Mouse (Mus musculus) brown adipose tissue, adult 24 weeks (tissue): ENCODE measurements around the gene Prap1. TPM values are rescaled to one million over a fixed set of nuclear protein-coding genes. Genes with fewer than 3 reads are reported as not detected.

ENCODE experiments used
- H3K27ac ChIP-seq: fragments of 200-500 bp; replicated peaks from 2 replicates; pipeline ENCODE4 v1.5.1; 2012; ENCODE audit warnings: low read depth, mild to moderate bottlenecking, low read length
- H3K4me1 ChIP-seq: fragments of 200-500 bp; 2 replicates; pipeline ENCODE4 v1.6.1; 2012; ENCODE audit warnings: low read length, mixed read lengths; ENCODE audit not compliant: control insufficient read depth, insufficient read depth, insufficient read length
- H3K4me3 ChIP-seq: fragments of 200-500 bp; 2 replicates; pipeline ENCODE4 v1.5.1; 2012; ENCODE audit warnings: low read depth, mild to moderate bottlenecking, low read length, moderate library complexity; ENCODE audit not compliant: insufficient read depth
- polyA plus RNA-seq: library from polyadenylated mRNA; stranded (reverse); fragments of >200 nt; gene quantifications from 2 replicates; pipeline ENCODE4 v1.2.4, GENCODE M21; 2012; ENCODE audit not compliant: missing spikeins, insufficient read depth, insufficient read length

Prap1 gene
- polyA plus RNA-seq, 1 experiment, result not detected

DNA sequence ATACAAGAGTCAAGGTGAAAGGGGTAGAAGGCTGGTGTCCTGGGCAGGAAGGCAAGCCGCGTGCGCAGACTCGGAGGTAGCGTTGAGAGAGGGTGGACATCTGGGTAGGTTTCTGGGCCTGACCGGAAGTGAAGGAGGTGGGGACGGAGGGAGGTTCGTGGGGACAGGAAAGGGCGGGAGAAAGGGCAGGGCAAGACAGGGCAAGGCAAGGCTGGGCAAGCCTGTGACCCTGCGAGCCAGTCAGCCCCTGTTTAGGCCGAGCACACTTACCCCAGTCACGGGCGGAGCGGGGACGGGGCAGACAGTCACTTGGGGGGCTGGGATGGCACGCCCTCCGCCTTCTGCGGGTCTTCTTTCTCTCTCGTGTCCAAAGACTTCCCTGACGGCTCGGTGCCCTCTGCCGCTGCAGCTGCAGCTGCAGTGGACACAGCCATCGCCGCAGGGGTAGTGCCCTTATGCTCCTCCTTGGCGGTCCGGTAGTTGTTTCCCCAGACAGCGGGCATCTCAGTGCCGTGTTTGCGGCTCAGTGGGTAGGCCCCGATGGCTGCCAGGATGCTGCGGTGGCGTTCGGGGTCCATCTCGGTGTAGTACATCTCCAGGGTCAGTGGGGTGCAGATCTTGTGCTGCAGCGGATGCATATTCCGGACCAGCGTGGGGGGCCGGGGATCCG, 23.0 kb upstream of the Prap1 start:
- H3K4me1 ChIP-seq, result no peaks in the 10 kb centered on the region
- H3K4me3 ChIP-seq, result peak overlapping the region; percentile 47
- no peak overlapping the region for H3K27ac ChIP-seq

DNA sequence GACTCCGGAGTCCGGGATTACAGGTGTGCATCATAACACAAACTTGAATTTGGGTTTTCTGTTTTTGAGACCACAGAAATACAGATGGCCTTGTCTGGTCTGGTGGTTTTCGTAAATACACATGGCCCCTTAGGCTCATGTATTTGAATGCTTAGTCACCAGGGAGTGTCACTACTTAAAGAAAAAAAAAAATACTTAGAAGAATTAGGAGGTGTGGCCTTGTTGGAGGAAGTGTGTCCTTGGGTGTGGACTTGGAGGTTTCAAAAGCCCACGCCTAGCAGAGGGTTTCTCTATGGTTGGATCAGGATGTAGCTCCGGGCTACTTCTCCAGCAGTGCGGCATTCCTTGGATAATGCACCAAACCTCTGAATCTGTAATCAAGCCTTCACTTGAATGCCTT, 15.5 kb upstream of the Prap1 start:
- Histone ChIP-seq H3K27ac (no peak overlapping the region), H3K4me3 (no peak overlapping the region), H3K4me1 (no peaks in the 10 kb centered on the region)

GRCm38 (mm10) chr7:140078711-140079110, 14.5 kb upstream of the Prap1 start:
- no peak overlapping the region for H3K4me3 ChIP-seq
- H3K4me1 ChIP-seq, result no peaks in the 10 kb centered on the region
- no peak overlapping the region for H3K27ac ChIP-seq

- Histone ChIP-seq H3K27ac (no peak overlapping the region), H3K4me1 (no peaks in the 10 kb centered on the region), H3K4me3 (no peak overlapping the region)
Measured at GRCm38 (mm10) chr7:140080503-140081156, 12.6 kb upstream of the Prap1 start.

DNA sequence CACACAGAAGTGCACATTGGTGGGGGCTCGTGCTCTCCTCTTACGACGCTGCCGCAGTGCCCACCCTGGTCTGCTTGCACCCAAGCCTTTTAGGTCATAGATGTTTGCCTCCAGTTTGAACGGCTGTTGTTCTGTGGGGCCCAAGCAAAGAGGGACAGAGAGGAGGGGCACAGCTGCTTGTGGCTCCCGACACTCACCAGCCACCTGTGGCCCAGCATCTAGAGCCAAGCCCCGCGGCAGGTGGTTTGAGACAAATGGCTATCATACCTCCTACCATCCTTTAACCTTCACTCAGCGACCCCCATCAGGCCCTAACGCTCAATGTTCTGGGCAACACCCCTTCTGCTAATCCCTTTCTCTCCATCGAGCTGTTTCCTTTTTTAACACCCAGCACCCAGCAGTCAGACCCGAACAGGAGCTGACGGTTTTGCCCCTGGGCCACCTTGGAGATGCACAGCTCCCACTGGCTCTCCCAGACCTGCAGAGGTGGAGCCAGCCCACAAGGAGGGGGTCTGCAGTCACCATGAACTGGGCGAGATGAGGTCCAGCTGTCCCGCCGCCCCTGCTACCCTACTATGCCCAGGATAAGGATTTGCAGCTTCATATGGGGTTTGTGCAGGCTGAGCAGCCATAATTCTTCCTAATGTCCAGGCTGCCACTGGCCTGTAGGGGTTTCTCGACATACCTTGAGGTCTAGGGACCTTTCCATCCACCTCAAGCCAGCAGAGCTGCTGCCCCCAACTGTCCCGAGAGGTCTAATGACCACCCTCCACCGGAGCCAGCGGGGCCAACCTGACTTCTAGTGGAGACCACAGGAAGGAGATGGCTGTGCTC, 11.6 kb upstream of the Prap1 start:
- Histone ChIP-seq H3K27ac (no peak overlapping the region), H3K4me3 (no peak overlapping the region), H3K4me1 (no peaks in the 10 kb centered on the region)

DNA sequence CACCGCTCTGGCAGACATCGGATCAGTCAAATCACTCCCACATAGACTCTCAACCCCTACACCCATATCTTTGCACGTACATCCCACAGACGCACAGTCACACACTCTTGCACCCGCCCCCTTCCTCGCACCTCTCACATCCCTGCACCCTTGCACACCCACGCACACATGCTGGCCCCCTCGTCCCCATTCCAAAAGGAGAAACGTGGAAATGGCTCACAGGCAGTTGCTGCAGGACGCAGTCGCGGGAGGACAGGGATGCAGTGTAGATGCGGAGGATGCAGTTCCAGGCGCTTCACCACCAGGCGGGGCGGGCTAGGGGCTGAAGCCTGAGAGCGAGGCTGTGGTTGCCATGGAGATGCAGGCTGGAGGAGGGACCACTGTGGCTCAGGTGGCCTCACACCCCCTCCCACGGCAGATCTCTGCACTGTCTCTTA, 10.9 kb upstream of the Prap1 start, which contains the start of gene Caly:
Gene Caly (minus strand): TSS at position 307 of the 437 bp plus-strand sequence.
- Histone ChIP-seq H3K4me3 (no peak within 1 kb of the TSS), H3K27ac (no peak within 1 kb of the TSS), H3K4me1 (no peaks in the 10 kb centered on the region)

DNA sequence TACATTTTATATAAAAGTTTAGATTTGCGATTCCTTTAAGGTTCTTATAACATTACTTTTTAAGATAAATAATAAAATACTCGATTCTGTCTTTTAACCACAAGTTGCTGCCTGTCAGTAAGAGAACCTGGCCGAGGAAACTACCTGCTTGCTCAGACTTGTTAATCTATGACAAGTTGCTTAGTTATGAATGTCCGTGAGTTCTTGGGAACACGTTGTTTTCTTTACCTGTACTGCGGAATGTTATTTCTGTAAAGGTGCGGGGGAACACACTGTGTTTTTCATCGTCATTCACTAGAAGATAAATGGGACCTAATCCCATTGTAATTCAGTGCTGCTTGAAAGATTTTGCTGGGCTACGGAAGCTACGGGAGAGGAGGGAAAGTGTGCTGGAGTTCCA, 2.6 kb upstream of the Prap1 start:
- no peak overlapping the region for H3K4me3 ChIP-seq
- no peaks in the 10 kb centered on the region for H3K4me1 ChIP-seq
- H3K27ac ChIP-seq, result no peak overlapping the region

DNA sequence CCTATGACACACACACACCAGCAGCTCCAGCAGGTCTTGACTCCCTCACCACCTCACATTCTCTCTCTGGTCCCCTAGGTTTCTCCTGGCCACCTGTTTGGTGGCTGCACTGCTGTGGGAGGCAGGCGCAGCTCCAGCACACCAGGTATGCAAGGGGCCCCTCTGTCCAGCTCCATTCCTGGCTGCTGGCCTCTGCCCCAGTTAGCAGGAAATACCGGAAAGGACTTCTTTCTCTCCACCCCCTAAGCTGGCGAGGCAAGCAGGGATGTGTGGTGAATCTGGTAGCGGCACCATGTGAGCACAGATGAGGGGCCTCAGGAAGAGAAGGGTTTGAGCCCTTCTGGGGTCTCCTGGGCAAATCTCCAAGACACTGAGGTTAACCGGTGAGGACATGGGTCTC, 1.8 kb downstream of the Prap1 start:
- Histone ChIP-seq H3K27ac (no peak overlapping the region), H3K4me1 (no peaks in the 10 kb centered on the region), H3K4me3 (no peak overlapping the region)

DNA sequence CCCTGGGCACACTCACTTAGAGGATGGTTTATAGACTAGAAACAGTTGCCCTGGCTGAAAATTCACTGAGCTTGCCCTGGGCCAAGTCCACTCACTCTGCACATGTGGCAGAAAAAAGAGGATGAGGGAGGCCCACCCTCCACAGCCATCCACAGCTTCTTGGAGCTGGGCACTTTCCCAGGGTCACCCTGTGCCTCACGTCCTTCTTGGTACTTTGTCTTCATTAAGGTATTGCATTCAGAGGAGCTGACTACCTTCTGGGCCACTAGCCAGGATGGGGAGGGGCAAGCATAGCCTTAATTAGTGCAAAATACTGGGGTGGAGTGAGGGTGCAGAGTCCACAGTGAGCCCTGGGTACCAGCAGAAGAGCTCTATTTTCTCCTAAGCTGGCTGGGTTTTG, 2.4 kb downstream of the Prap1 start:
- no peaks in the 10 kb centered on the region for H3K4me1 ChIP-seq
- H3K4me3 ChIP-seq, result no peak overlapping the region
- H3K27ac ChIP-seq, result no peak overlapping the region

DNA sequence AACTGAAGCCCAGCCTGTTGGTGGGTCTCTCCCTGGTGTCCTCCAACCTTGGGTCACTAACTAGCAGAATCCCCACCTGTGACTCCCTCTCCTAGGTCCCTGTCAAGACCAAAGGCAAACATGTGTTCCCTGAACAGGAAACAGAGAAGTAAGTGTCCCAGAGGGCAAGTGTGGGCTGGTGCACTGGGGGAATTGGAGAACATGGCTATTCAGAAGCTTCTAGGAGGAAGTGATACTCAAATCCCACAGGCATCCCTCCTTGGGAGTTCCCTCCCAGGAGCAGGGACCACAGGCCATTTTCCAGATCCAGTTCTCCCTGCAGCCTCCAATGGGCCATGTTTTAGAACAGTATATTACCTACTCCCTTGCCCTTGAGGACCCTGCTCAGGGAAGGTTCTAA, 2.9 kb downstream of the Prap1 start:
- H3K27ac ChIP-seq, result no peak overlapping the region
- H3K4me1 ChIP-seq, result no peaks in the 10 kb centered on the region
- H3K4me3 ChIP-seq, result no peak overlapping the region

DNA sequence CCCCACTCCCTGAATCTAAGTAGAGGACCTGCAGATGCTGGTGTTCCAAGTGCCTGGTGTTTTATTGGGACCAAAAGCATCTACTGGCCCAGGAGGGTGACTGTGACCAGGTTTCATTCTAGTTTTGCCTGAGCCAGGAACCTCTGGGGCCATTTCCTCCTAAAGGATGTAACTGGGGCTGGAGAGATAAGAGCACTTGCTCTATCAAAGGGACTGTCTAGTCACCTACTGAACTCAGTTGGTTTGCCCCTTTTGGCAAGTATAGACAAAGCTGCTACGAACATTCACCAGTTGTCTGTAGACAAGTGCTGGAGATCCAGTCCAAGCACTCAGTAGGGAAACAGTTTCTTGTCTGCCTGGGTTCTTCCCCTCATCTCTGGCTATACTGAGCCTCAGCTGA, 5.3 kb downstream of the Prap1 start:
- peaks cover 7% of the 10 kb centered on the region; the same call in 1 of the 2 replicates for H3K4me1 ChIP-seq
- no peak overlapping the region for H3K4me3 ChIP-seq
- no peak overlapping the region for H3K27ac ChIP-seq

- H3K27ac ChIP-seq, result no peak overlapping the region
- H3K4me3 ChIP-seq, result peak overlapping the region; percentile 61
- H3K4me1 ChIP-seq, result peaks cover 7% of the 10 kb centered on the region; the same call in 1 of the 2 replicates
Measured at GRCm38 (mm10) chr7:140101498-140101897, 8.3 kb downstream of the Prap1 start.

DNA sequence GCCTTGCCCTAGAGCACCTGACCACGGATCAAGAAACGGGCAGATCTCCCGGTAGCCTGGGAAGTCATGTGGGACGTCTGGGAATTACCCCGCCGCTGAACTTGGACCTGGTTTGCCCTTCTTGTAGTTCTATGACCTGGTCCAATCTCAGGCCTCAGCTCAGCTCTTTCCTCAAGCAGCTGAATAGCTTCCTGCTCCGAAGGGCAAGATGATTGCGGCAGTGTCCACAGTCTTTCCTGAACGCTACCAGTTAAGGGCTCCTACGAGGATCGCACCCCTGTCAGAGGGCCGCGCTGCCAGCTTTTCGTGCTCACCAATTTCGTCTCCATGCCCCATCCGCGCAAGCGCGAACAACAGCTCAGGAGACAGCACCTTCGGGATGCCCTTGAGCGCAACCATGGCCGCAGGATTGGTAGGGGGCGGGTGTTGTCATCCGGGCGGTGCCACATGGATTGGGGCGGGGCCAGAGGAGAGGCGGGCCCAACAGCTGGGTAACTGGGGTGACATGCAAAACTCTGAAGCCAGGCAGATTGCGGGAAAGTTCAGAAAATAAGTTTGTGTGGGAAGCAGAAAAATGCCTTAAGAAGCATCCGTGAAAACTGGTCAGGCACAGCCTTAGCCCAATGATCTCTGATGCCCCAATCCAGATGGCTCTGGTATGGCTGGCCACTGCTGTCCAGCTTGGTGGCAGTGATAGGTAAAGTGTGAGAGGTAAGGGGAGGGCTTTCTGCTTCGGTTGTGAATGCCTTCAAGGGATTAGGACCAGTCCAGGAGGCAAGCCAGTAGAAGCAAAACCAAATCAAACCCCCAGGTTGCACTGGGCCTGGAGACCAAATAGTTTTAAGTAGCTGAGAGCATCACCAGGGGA, 9.0 kb downstream of the Prap1 start, which contains the start of gene Fuom:
Gene Fuom (minus strand): TSS at position 449 of the 868 bp plus-strand sequence.
- Histone ChIP-seq H3K4me3 (peak within 1 kb of the TSS; percentile 61), H3K27ac (peak within 1 kb of the TSS; percentile 96), H3K4me1 (peaks cover 7% of the 10 kb centered on the region; the same call in 1 of the 2 replicates)

DNA sequence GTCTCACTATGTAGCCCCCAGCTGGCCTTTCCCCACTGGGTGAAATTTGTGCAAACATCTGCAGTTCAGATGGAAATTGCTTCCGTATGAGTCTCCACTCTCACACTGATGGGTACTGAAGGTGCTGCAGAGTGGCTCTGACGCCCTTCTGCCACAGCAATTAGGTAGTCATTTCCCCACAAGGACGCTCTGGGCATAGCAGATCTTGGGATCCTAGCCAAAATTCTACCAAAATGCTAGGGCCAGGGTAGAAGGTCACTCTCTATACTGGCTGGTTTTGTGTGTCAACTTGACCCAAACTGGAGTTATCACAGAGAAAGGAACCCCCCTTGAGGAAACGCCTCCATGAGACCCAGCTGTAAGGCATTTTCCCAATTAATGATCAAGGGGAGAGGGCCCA, 10.8 kb downstream of the Prap1 start:
- Histone ChIP-seq H3K4me1 (peaks cover 7% of the 10 kb centered on the region; the same call in 1 of the 2 replicates), H3K27ac (no peak overlapping the region), H3K4me3 (no peak overlapping the region)
